Mouse (Mus musculus) embryonic stem cell, embryonic (primary cell): ENCODE data around the gene Ppfia2.

Experiments used
- CTCF ChIA-PET, 4 experiments: fragments of 300-600 bp in 2 of 4; fragments of 350-600 bp in 2 of 4; sonication (Branson Sonifier 250); formaldehyde crosslinking; loops; one replicate each; lab custom pipeline; 2022; ENCODE audit warnings: inconsistent platforms in 2 of 4; lab: Charles Lee
- POLR2A ChIA-PET, 4 experiments: fragments of 300-600 bp in 2 of 4; fragments of 350-600 bp in 2 of 4; sonication (Branson Sonifier 250); formaldehyde crosslinking; loops; one replicate each; lab custom pipeline; 2022; ENCODE audit warnings: antibody characterized with exemption in 4 of 4, inconsistent platforms in 1 of 4; lab: Charles Lee

Gene Ppfia2

DNA sequence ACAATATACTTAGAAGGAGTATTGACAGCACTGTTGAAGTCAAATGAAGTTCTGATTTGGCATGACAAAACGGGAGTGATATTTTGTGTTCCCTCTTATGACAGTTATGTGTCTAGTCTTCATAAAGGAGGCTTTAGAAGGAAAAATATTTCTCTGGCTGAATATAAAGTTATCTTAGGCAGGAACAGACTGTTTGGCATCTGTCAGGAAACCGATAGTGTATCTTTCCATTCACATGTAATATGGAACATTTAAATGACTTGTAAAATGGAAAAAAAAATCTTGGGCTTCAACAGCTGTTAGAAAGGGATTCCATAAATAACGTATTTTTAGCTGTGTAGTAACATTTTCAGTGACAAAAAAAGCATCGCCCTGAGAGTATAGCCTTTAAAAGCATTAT, 400.1 kb downstream of the Ppfia2 start:
- CTCF ChIA-PET: no interaction called here
- POLR2A ChIA-PET: no interaction called here

DNA sequence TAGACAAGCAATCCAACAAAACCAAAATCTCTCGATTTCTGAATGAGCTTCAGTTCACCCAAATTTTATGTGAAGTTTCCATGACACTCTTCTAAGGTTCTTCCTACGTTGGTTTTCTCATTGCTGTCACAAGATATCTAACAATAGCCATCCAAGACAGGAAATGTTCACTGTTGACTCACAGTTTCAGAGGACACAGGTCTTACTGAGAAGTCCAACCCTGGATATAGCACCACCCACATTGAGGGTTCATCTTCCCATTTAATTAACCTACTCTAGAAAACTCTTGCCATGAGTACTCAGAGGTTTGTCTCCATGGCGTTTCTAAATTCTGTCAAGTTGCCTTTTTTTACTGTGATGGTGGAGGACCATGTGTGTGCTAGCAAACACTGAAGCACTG, 401.7 kb downstream of the Ppfia2 start:
- ChIA-PET CTCF (no interaction called here), POLR2A (no interaction called here)

DNA sequence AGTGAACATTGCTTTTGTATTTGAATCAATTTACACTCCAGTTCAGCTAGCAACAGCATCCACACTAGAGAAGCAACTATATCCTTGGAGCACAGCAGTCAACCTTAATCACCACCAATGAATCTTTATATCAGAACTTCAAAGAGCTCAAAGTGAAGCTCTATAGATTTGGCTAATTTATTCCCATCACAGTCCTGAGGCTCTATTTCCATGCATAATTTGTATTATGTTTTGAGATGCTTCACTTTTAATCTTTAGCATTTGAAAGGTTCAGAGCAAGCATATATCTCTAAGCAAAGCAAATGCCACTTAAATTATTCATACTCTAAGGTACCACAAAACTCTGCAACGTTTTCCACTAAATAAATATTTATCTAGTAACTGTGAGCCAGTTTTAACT, 402.6 kb downstream of the Ppfia2 start:
- CTCF ChIA-PET: no interaction called here
- POLR2A ChIA-PET: no interaction called here

DNA sequence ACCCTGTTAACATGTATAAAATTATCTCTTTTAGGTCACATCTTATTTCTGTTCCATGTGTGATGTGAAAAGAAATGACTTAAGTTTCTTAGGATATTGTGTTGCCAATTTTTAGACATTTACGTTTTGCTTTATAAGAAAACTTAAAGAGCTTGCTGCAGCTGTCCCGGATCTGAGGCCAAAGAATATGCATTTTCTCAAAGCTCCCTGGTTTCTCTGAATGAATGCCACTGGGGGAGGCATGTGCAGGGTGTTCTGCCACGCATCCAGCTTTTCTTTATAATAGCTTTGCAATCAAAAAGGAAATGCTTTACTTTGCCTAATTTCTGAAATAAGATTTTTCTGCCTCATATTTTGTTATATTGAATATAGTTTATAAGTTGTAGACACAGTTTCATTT, 411.2 kb downstream of the Ppfia2 start:
- CTCF ChIA-PET: no interaction called here
- POLR2A ChIA-PET: no interaction called here

DNA sequence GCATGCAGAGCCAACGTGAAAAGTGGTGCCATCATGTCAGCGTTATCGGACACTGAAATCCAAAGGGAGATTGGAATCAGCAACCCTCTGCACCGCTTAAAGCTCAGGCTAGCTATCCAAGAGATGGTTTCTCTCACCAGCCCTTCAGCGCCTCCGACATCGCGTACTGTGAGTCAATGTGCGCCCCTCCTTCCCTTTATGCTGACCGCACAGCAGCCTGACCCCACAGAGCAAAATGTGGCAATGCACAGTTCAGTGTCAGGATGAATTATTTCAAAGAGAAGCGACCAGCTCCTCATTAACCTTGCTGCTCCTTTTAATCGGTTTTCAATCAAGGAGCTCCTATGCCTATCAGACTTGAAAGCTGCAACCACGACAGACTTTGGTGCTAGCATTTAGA, 426.2 kb downstream of the Ppfia2 start:
- CTCF ChIA-PET: no interaction called here
- POLR2A ChIA-PET: no interaction called here

DNA sequence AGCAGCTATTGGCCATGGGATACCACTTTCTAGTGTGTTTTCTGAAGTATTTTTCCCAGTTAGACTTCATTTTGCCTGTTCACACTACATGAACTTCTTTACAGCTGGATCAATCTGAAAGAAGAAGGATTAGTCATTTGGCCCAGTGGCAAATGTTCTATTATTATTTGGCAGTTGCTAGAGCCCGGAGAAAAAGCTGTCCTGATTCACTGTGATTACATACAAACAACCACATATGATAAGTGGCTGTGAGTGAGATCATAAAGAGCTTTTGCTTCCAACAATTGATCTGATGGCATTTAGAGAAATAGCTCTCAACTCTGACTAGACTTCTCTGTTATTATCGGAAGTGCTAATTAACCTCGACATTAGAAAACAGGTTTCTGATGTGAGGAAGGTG, 440.0 kb downstream of the Ppfia2 start:
- ChIA-PET POLR2A (interaction anchor here in 1 of 4 experiments (0.7 kb wide), 1 partner anchor 289 kb away, joined by 3 read pairs; no protein-coding TSS in a partner anchor), CTCF (no interaction called here)

DNA sequence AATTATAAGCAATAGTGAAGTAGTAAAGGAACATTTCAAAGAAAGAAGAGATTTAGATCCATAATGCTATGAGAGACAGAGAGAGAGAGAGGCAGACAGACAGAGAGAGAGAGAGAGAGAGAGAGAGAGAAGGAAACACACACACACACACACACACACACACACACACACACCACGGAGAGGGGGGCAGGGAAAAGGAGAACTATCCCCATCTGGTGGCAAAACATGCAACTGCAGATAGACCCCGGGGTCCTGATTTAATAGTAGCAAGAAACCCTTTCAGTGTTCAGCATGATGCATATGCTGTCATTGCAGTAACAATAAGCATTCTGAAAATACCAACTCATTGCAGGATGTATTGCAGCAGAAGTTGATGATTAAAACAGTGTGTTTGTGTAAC, 442.9 kb downstream of the Ppfia2 start:
- ChIA-PET POLR2A (no interaction called here), CTCF (no interaction called here)

DNA sequence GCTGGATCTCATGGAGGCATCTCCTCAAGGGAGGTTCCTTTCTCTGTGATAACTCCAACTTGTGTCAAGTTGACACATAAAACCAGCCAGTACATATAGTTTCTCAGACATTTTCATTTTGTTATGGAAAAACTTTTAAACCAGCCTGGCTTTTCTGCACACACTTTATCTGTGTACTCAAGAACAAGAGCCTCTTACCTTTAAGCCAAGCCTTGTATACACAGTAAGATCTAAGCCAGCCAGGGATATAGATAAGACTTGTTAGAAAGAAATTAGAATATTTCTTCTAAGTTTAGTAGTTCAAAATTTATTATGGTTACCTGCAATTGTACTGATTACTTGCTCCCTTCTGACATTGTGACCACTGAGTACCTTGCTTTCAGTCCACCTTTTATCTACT, 444.1 kb downstream of the Ppfia2 start:
- POLR2A ChIA-PET: no interaction called here
- CTCF ChIA-PET: no interaction called here

DNA sequence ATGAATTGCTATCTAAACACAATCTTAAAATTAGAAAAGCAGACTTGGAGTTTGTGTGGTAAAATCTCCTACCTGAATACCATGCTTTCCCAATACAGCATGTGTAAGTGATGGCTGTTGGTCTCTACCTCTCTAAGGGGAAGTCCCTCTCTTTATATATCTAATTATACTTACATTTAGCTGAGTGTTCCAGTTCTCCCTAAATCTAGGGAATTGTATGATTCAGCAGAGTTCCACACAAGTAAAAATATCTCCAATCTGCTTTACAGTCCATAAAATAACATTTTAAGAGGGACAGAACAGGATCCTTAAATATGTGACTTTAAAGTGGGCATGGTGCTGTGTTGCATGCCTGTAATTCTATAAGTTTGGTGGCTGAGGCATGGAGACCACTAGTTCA, 444.7 kb downstream of the Ppfia2 start:
- POLR2A ChIA-PET: interaction anchor here in 1 of 4 experiments (0.6 kb wide), 1 partner anchor 21 kb away, joined by 5 read pairs; no protein-coding TSS in a partner anchor
- CTCF ChIA-PET: no interaction called here

DNA sequence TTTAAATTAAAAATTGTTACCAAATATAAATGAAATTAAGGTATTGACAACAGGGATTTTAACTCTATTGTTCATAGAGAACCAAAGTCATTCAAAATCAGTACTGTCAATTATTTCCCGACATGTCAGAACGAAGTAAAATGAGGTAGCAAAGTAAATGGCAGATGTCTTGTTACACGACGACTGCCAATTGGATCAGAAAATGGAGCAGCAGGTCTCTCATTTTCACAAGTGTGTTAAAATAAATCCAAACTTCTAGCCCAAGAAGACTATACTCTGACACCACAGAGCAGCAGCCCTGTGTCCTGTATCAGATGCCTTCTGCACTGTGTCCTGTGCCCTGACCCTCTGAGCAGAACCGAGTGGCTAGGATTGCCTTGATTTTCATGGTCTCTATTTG, 454.2 kb downstream of the Ppfia2 start:
- ChIA-PET POLR2A (no interaction called here), CTCF (no interaction called here)

DNA sequence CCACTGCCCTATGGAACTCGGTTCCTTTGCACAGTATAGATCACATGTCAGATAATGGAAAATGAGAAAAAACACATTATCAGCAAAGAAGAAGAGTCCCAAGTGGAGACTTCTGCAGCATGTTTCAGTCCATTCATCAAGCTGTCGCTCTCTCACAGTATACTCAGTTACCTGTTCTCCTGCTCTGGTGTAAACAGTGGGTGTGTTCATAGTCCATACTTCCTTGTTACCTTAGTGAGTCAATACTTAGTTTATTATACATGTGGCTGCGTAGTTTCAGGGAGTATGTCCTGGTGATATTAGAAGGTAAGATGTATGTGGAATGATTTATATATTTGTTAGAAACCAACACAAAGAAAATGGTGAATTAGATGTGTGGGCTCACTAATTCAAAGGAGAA, 454.7 kb downstream of the Ppfia2 start:
- POLR2A ChIA-PET: no interaction called here
- CTCF ChIA-PET: no interaction called here

DNA sequence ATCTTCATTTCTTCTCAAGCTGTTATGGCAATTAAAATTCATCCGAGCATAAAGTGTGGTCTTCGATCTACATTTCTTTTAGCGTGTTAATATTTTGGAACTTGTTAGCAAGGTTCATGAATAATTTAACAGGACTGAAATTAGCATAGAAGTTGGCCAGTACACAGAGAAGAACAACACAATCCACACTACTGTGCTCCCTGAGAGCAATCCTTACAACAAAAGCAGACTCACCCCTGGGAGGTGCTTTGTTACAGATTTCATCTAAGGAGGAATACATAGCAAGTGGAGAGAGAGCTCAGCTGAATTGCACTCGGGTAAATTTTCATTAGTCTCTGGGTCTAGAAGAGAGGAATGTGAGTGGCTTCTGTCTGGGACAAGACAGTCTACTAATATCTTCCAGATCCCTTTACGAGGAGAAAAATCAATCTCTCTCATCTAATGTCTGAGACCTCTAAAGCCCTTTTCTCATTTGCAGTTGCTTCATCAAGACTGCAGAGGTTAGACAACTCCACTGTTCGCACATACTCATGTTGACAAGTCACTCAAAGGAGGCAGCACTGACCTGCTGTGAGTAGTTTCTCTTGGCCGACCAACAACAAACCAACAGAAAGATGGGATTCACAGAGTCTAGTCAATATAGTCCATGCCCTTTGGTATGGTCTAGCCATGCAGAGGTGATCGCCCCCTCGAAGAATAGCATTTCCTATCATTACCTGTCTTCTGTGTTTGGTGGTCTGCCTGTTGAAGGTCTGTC, 458.6 kb downstream of the Ppfia2 start:
- ChIA-PET POLR2A (no interaction called here), CTCF (no interaction called here)

DNA sequence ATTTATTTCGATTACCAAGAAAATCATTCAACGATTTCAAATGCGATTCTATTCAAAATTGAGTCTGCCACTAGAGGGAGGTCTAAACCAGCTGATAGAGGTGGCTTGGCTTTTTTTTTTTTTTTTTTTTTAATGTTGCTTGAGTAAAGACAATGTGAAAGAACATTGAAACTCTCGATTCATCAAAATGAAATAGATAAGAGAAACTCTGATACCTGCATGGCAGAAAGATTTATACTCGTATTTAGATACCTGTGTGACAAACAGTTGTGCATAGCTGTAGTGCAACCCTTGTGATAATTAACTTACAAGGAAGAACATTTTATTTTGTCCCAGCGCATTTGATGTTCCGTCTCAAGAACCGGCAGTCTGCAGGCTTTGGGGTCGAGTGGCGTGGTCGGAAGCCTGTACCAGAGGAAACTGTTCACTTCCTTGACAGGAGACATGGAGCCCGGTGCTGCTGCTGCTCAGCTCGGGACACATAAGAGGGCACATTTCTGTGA, 462.5 kb downstream of the Ppfia2 start:
- POLR2A ChIA-PET: interaction anchor here in 3 of 4 experiments (0.6 to 0.7 kb wide), 4 partner anchors 229 to 535 kb away, joined by 4 to 10 read pairs (median 5); no protein-coding TSS in a partner anchor

DNA sequence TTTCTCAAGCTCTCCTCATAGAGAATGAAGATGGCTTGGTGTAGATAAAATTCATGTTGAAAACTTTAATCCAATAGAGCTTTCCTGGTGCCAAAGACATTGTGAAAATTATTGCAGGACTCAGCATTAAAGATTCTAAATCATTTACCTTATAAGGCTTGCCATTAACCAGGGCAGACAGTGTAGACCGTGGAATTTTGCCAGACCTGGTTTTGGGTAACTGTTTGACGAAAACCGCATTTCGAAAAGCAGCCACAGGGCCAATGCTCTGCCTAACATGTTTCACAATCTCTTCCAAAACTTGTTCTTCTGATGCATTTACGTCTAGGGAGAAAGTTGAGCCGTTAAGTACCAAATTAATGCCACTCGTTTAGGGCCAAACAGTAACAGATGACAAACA, 466.9 kb downstream of the Ppfia2 start:
- POLR2A ChIA-PET: no interaction called here
- CTCF ChIA-PET: no interaction called here

More for the DNA sequence above, 462.5 kb downstream of the Ppfia2 start:
- CTCF ChIA-PET: interaction anchor here in 3 of 4 experiments (0.6 to 1.1 kb wide), 5 partner anchors 186 to 463 kb away, joined by 3 to 13 read pairs (median 7); no protein-coding TSS in a partner anchor

DNA sequence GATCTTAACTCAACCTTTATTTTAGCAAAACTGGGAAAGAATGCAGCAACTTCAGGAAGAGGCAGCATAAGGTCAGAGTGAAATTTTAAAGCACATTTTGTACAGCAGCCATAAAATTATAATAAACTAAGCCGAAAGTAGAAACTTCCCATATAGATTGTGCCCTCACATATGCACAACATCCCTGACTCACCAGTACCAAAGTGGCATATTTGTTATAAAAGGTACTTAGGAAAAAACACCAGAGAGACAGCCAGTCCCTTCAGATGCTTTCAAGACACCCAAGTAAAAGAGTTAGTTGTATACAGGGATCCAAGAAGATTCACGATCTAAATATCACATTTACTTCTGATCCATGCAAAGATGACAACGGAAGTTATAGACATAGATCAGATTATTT, 468.7 kb downstream of the Ppfia2 start:
- CTCF ChIA-PET: no interaction called here
- POLR2A ChIA-PET: no interaction called here

DNA sequence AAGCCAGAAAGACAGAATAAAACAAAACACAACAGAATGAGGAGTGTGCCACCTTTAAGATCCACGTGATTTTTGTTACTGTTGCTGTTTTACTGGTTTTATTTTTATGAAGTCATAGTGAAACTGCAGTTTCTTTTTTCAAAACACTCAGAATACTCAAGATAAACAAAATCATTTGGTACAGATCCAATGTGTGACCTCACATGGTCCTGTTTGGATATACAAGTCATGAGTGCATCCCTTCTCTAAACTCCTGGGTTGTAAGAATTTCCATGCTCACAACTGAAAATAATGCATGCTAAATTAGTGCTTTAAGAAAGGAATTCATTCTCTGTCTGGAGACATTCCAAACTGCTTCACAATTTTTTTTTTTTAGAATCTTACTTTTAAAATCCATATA, 469.3 kb downstream of the Ppfia2 start:
- POLR2A ChIA-PET: no interaction called here
- CTCF ChIA-PET: no interaction called here

DNA sequence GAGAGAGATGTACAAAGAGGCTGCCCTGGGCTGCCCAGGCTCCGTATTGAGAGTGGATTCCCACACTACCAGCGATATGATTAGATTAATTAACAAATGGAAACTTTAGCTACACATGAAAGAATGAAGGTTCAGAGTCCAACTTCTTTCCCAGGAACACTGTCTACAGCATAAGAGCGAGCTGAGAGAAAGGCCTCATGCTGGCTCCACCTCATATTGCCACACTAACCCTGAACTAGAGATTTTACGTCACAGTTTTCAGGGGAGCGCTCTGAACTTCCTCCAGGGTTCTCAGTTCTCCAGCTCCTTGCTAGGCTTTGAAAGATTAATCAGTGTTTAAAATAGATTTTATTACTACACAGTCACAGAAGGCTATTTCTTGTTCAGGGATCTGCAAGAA, 471.2 kb downstream of the Ppfia2 start:
- CTCF ChIA-PET: no interaction called here
- POLR2A ChIA-PET: interaction anchor here in 1 of 4 experiments (0.6 kb wide), 1 partner anchor 99 kb away, joined by 4 read pairs; no protein-coding TSS in a partner anchor

DNA sequence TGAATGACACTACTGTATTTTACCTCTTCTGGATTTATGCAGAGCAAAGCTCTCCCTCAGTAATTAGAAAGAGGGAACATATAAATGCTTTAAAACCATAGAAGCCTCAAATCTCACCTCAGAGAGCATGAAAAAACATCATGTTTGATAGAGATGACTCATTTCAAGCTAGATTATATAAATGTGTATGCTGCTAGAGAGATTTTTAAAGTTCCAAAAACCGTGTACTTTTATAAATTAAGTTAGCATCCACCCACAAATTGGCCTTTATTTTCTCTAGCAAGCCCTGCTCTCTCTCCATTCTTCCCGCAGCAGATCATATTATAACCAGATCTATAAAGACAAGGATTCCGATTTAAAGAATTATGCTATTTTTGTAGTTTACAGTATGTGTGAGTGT, 488.9 kb downstream of the Ppfia2 start:
- ChIA-PET POLR2A (no interaction called here), CTCF (no interaction called here)

DNA sequence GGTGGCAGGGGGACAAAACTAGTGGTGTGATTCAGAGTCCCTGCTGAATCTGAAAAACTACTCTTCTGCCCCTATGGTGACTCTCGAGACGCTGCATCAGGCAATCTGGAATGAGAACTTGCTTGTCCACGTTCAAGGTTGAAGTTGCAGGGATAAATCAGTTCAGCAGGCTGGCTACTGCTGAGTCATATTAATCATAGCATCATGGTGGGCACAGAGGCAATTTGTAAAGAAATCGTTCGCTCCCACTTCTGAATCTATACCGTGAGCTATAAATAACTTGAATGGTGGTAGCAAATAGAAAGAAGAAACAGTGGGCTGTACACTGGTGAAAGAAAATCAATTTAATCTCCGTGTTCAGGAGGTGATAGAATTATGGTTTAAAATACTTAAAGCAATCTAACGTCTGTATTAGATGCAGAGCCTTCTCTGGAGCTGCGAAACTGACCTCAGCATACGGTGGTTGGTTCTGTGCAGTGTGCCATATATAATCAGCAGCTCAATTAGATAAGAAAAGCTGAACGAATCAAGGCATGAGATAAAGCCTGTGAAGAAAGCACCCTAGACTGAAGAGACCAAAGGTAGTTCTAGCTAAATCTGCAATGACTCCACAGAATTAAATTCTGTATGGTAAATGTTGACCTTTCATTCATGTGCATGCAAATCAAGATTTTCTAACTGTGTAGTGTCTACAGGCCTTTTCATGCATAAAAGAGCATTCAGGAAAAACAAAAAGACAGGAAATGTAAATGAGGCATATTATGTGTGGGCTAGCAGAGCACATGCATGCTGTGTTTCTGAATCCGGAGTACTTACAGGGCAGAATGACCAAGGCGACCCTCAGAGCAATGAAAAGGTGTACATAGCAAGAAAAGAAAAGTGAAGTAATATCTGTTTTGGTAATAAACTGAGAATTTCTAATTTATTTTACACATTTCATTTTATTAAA, 505.3 kb downstream of the Ppfia2 start:
- ChIA-PET CTCF (no interaction called here), POLR2A (interaction anchor here in 1 of 4 experiments (0.5 kb wide), 1 partner anchor 153 kb away, joined by 3 read pairs; no protein-coding TSS in a partner anchor)
